Mouse (Mus musculus): ENCODE results near the gene Tm9sf3.

Gene Tm9sf3

GRCm38 (mm10) chr19:41260736-41261135, 3.1 kb downstream of the Tm9sf3 start:
- peak; percentile 72 for DNase-seq

- DNase-seq: no peak
Measured at GRCm38 (mm10) chr19:41259256-41259655, 4.5 kb downstream of the Tm9sf3 start.

GRCm38 (mm10) chr19:41258707-41259106, 5.1 kb downstream of the Tm9sf3 start:
- DNase-seq: peak; percentile 35

GRCm38 (mm10) chr19:41254584-41254983, 9.2 kb downstream of the Tm9sf3 start:
- no peak for DNase-seq

- DNase-seq: no peak
Measured at GRCm38 (mm10) chr19:41248968-41249367, 14.8 kb downstream of the Tm9sf3 start.

GRCm38 (mm10) chr19:41248271-41248670, 15.5 kb downstream of the Tm9sf3 start:
- DNase-seq: no peak

GRCm38 (mm10) chr19:41246271-41246670, 17.5 kb downstream of the Tm9sf3 start:
- no peak for DNase-seq

- DNase-seq: no peak
Measured at GRCm38 (mm10) chr19:41244581-41244980, 19.2 kb downstream of the Tm9sf3 start.

- DNase-seq: no peak
Measured at GRCm38 (mm10) chr19:41241997-41242396, 21.8 kb downstream of the Tm9sf3 start.

- DNase-seq: no peak
Measured at GRCm38 (mm10) chr19:41233698-41234097, 30.1 kb downstream of the Tm9sf3 start.

- no peak for DNase-seq
Measured at GRCm38 (mm10) chr19:41208326-41208725, 55.5 kb downstream of the Tm9sf3 start.

- DNase-seq: peak; percentile 14
Measured at GRCm38 (mm10) chr19:41206811-41207344, 56.9 kb downstream of the Tm9sf3 start, which contains the start of gene Tll2. Tll2 (minus strand) TSS chr19:41206835.

- DNase-seq: no peak
Measured at GRCm38 (mm10) chr19:41206041-41206810, 57.6 kb downstream of the Tm9sf3 start.

- DNase-seq: no peak
Measured at GRCm38 (mm10) chr19:41204159-41205081, 59.4 kb downstream of the Tm9sf3 start.

GRCm38 (mm10) chr19:41197606-41198005, 66.2 kb downstream of the Tm9sf3 start:
- DNase-seq: no peak

- no peak for DNase-seq
Measured at GRCm38 (mm10) chr19:41193379-41193778, 70.4 kb downstream of the Tm9sf3 start.

GRCm38 (mm10) chr19:41192953-41193352, 70.8 kb downstream of the Tm9sf3 start:
- DNase-seq: no peak

- DNase-seq: no peak
Measured at GRCm38 (mm10) chr19:41191724-41192123, 72.1 kb downstream of the Tm9sf3 start.

- DNase-seq: no peak
Measured at GRCm38 (mm10) chr19:41190876-41191434, 72.8 kb downstream of the Tm9sf3 start.

- DNase-seq: no peak
Measured at GRCm38 (mm10) chr19:41177331-41177730, 86.5 kb downstream of the Tm9sf3 start.

GRCm38 (mm10) chr19:41176881-41177280, 86.9 kb downstream of the Tm9sf3 start:
- DNase-seq: no peak

- no peak for DNase-seq
Measured at GRCm38 (mm10) chr19:41165914-41166235, 97.9 kb downstream of the Tm9sf3 start.

Measured in kidney, adult 11 months (tissue).